Mouse (Mus musculus) kidney, embryonic 16.5 days (tissue): Measurements from ENCODE around the gene Unc13b. TPM values are rescaled to one million over a fixed set of nuclear protein-coding genes. Genes with fewer than 3 reads are reported as not detected.

Experiments
- ATAC-seq: fragments of 200-750 bp; cut with Nextera tagmentation; 2 replicates; pipeline ENCODE4 v1.8.0; 2017; ENCODE audit warnings: moderate TSS enrichment; ENCODE audit not compliant: low FRiP score, low TSS enrichment
- H3K27ac ChIP-seq: fragments of 300-500 bp; sonication (generic); 2 replicates; pipeline ENCODE4 v1.5.1; 2014; ENCODE audit warnings: low read length
- H3K27me3 ChIP-seq: fragments of 300-500 bp; sonication (generic); 2 replicates; pipeline ENCODE4 v1.6.1; 2014; ENCODE audit warnings: low read length, control low read depth, mixed read lengths; ENCODE audit not compliant: insufficient read depth
- H3K36me3 ChIP-seq: fragments of 300-500 bp; sonication (generic); 2 replicates; pipeline ENCODE4 v1.6.1; 2014; ENCODE audit warnings: low read length, control low read depth, mixed read lengths; ENCODE audit not compliant: insufficient read depth
- H3K4me1 ChIP-seq: fragments of 300-500 bp; sonication (generic); 2 replicates; pipeline ENCODE4 v1.6.1; 2014; ENCODE audit warnings: low read length, control low read depth, mixed read lengths; ENCODE audit not compliant: insufficient read depth
- H3K4me2 ChIP-seq: fragments of 300-500 bp; sonication (generic); replicated peaks from 2 replicates; pipeline ENCODE4 v1.6.1; 2014; ENCODE audit warnings: low read depth, low read length
- H3K4me3 ChIP-seq: fragments of 300-500 bp; sonication (generic); 2 replicates; pipeline ENCODE4 v1.5.1; 2014; ENCODE audit warnings: mild to moderate bottlenecking, low read length
- H3K9ac ChIP-seq: fragments of 300-500 bp; sonication (generic); replicated peaks from 2 replicates; pipeline ENCODE4 v1.6.1; 2014; ENCODE audit warnings: low read length
- H3K9me3 ChIP-seq: fragments of 300-500 bp; sonication (generic); 2 replicates; pipeline ENCODE4 v1.6.1; 2016; ENCODE audit warnings: low read length, control low read depth
- WGBS: fragments of 180-500 bp; shearing (Covaris S2); extraction: QIAGEN DNeasy Blood & Tissue Kit; methylation state at CpG from one replicate; pipeline ENCODE4 v1.1.7; 2014; 5-methylcytosine and 5-hydroxymethylcytosine counted together
- polyA plus RNA-seq: library from polyadenylated mRNA; unstranded; fragments of >200 nt; fragmentation: Nextera tagmentation; extraction: Ambion mirVana; gene quantifications from 2 replicates; pipeline ENCODE4 v1.2.1, GENCODE M21; 2015

Gene Unc13b
- polyA plus RNA-seq, 1 experiment from 2014 or later = 6.8 TPM

DNA sequence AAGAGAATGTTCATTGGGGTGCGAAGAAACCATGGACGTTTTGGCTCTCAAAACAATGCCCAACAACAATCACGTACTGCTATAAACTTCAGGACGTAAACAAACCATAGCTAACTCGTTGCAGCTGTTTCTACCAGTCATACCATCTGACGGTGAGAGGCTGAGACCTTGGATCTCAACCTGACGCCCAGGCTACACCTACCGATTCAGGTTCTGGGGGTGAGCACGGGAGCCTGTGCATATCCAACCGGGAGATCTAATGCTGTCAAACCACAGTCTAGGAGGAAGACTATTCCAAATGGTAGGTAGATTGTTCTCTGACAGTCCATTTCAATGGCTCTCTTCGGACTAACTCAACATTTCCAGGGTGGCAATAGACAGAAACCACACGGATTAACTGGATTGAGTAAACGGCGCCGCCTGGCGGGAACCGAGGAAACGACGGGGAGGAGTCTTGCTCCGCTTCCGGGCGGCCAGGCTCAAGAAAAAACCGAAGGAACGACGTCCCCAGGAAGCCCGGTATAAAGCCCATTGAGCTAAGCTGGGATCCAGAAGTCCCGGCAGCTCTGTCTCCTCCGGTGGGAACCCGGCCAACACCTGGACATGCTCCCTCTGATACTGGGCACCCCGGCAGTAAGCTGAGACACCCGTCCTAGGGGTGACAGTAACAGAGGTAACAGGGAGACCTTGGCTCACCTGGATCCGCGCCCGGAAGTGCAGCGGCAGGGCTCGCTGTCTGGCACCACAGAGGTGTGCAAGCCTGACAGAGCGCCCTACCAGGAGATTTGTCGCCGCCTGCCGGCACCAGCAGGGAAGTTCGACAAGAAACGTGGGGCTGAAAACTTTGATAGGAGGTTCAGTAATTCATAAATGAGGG, 33.4 kb upstream of the Unc13b start, which contains the start of gene Pigo:
Pigo (minus strand) TSS at position 736 of the 877 bp plus-strand sequence.
- Histone ChIP-seq H3K27ac (peak within 1 kb of the TSS; percentile 94), H3K9me3 (no peaks in the 10 kb centered on the region), H3K36me3 (peaks cover 57% of the 10 kb centered on the region), H3K27me3 (no peaks in the 10 kb centered on the region), H3K4me3 (peak within 1 kb of the TSS; percentile 59), H3K9ac (peak within 1 kb of the TSS; percentile 74), H3K4me1 (peaks cover 16% of the 10 kb centered on the region), H3K4me2 (peak within 1 kb of the TSS; percentile 87)
- peak; percentile 94 for ATAC-seq
- WGBS = 7% methylated on average over 42 of the region's 42 CpGs

DNA sequence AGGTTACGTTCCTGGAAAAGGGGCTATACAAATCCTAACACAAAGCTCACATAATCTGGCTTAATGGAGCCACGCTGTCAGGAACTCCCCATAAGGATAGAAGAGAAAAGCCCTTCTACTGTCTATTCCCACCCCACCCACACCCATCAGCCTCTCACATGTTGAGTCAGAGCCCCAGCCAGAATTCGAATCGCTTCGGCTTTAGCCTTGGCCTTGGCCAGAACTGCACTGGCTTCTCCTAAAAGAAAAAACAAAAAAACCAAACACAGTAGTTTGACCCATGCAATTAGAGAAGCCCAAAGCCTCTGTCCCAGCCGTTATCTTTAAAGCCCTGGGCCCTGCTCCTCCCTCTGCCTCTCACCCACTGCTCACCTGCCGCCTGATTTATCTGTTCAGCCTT, 29.6 kb upstream of the Unc13b start:
- H3K9me3 ChIP-seq = no peaks in the 10 kb centered on the region
- H3K4me2 ChIP-seq = no peak overlapping the region
- no peak for ATAC-seq
- H3K36me3 ChIP-seq = peaks cover 32% of the 10 kb centered on the region
- no peaks in the 10 kb centered on the region for H3K27me3 ChIP-seq
- H3K4me3 ChIP-seq = no peak overlapping the region
- no peak overlapping the region for H3K27ac ChIP-seq
- 96% methylated on average over 7 of the region's 7 CpGs for WGBS
- no peak overlapping the region for H3K9ac ChIP-seq
- peaks cover 25% of the 10 kb centered on the region for H3K4me1 ChIP-seq

DNA sequence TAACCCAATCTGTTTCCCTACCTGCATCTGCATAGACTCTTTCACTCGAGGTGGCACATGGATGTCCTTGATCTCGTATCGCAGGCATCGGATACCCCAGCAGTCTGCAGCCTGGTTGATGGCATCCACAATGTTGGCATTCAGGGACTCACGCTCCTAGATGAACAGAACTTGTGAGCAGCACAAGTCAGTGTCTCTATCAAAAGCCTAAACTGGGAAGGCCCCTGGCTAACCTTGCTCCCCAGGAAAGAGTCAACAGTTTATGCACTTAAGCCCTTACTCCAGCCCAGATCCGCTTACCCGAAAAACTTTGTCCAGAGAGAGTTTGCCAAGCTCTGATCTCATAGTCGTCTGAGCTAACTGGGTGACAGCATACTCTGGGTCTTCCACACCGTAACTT, 29.0 kb upstream of the Unc13b start:
- Histone ChIP-seq H3K36me3 (peaks cover 37% of the 10 kb centered on the region), H3K27me3 (no peaks in the 10 kb centered on the region), H3K4me2 (peak overlapping the region; percentile 92; the same call in 1 of the 2 replicates), H3K4me3 (no peak overlapping the region), H3K27ac (no peak overlapping the region), H3K9me3 (no peaks in the 10 kb centered on the region), H3K4me1 (peaks cover 20% of the 10 kb centered on the region), H3K9ac (no peak overlapping the region)
- WGBS = 95% methylated on average over 9 of the region's 9 CpGs
- ATAC-seq = no peak

DNA sequence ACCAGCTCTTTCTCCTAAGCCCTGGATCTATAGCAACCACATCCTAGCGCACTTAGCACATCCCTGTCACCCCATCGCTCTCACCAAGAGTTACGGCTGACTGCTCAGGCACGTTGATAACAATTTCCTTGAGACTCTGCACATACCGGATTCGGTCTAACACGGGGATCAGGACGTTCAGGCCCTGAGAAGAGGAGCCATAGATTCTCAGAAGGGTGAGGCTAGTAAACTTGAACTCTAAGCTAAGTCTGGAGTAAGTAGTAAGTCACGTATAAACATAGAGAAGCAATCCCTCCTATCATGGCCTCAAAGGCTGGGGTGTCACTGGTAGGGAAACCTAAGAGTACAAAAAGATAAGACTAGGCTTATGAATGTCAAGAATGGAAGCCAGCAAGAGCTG, 28.4 kb upstream of the Unc13b start:
- Histone ChIP-seq H3K4me3 (peak overlapping the region; percentile 88), H3K4me1 (peaks cover 14% of the 10 kb centered on the region), H3K4me2 (peak overlapping the region; percentile 92), H3K9me3 (no peaks in the 10 kb centered on the region), H3K27ac (peak overlapping the region; percentile 93), H3K36me3 (peaks cover 39% of the 10 kb centered on the region), H3K27me3 (no peaks in the 10 kb centered on the region), H3K9ac (peak overlapping the region; percentile 96)
- WGBS = 59% methylated on average over 9 of the region's 9 CpGs
- no peak for ATAC-seq

DNA sequence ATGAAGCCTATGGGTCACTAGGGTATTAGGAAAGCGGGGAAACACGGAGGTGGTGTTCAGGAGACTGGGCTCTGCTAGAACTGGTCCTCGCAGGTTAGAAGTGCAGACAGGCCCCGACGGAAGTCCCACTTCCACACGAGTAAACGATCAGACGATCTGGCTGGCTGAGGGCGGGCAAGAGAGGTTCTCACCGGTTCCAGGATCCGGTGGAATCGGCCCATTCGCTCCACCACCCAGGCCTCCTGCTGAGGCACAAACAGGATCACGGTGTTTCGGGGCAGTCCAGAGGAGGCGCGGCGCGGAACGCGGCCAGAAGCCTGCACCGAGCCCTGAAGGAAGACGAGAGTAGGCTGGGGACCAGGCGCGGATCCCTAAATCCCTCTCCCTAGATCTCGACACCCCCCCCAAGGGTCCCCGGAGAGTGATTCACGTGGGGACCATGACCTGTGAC, 27.9 kb upstream of the Unc13b start:
- H3K4me3 ChIP-seq = peak overlapping the region; percentile 88
- peak; percentile 69 for ATAC-seq
- peak overlapping the region; percentile 92 for H3K4me2 ChIP-seq
- no peaks in the 10 kb centered on the region for H3K9me3 ChIP-seq
- H3K27me3 ChIP-seq = no peaks in the 10 kb centered on the region
- H3K27ac ChIP-seq = peak overlapping the region; percentile 93
- peaks cover 14% of the 10 kb centered on the region for H3K4me1 ChIP-seq
- 2% methylated on average over 28 of the region's 28 CpGs for WGBS
- peak overlapping the region; percentile 96 for H3K9ac ChIP-seq
- peaks cover 40% of the 10 kb centered on the region for H3K36me3 ChIP-seq

DNA sequence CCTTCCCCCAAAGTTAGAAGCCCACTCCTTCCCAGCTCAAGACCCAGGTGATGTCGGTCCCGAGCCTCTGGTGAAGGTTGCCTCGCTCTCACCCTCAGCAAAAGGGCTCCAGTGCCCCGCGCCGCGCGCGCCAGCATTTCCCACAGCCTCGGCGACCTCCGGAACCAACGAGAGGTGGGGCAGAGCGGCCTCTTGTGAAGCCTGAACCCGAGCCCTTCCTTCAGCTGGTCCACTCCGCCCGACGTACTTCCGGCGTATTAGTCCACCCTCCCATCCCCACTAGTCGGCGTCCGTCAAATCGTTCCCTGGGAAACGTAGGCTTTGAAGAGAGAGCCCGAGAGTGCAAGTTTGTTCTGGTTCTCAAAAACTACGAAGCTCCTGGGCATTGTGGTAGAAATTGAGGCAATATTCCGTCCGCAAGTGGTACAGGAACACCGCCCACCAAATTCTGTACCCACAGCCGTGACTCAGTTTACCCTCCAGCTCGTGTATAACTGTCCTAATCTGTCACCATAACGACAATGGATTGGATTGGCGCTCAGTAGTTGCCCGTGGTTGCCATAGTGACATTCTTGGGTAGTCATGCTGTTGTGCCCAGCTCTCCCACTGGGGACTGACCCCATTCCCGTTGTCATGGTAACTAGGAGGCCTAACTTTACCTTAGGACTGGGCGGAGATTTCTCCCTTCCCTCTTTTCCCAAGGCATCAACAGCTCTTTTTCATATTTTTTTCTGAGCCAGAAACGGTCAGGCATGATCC, 27.3 kb upstream of the Unc13b start, which contains the start of gene Stoml2:
Stoml2 (minus strand) TSS at position 474 of the 759 bp plus-strand sequence.
- peaks cover 44% of the 10 kb centered on the region for H3K36me3 ChIP-seq
- under 1% methylated on average over 38 of the region's 38 CpGs for WGBS
- no peaks in the 10 kb centered on the region for H3K27me3 ChIP-seq
- peak within 1 kb of the TSS; percentile 92 for H3K4me2 ChIP-seq
- peak within 1 kb of the TSS; percentile 93 for H3K27ac ChIP-seq
- ATAC-seq = peak; percentile 97
- peak within 1 kb of the TSS; percentile 88 for H3K4me3 ChIP-seq
- peaks cover 14% of the 10 kb centered on the region for H3K4me1 ChIP-seq
- peak within 1 kb of the TSS; percentile 96 for H3K9ac ChIP-seq
- H3K9me3 ChIP-seq = no peaks in the 10 kb centered on the region

DNA sequence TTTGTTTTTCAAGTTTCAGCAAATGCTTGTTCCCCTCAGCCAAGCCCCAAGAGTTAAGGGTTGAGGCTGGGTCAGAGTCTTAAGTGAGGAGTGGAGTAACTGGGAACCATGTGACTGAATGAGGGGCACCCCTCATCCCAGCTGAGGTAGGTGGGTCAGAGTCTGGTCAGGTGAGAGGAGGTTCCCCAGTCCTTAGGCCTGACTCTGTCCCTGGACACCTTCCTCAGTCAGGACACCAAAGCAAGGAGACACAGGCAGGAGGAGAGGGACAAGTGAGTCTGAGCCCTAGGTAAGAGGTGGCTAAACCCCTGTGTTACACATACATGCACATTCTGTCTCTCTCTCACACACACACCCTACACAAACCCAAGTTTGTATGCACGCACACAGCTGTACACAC, 26.3 kb upstream of the Unc13b start:
- H3K27ac ChIP-seq = no peak overlapping the region
- no peak overlapping the region for H3K4me3 ChIP-seq
- H3K27me3 ChIP-seq = no peaks in the 10 kb centered on the region
- H3K36me3 ChIP-seq = peaks cover 35% of the 10 kb centered on the region
- no peak overlapping the region for H3K4me2 ChIP-seq
- H3K9ac ChIP-seq = no peak overlapping the region
- WGBS = 100% methylated on average over 1 of the region's 1 CpGs
- no peak for ATAC-seq
- no peaks in the 10 kb centered on the region for H3K9me3 ChIP-seq
- peaks cover 14% of the 10 kb centered on the region for H3K4me1 ChIP-seq

DNA sequence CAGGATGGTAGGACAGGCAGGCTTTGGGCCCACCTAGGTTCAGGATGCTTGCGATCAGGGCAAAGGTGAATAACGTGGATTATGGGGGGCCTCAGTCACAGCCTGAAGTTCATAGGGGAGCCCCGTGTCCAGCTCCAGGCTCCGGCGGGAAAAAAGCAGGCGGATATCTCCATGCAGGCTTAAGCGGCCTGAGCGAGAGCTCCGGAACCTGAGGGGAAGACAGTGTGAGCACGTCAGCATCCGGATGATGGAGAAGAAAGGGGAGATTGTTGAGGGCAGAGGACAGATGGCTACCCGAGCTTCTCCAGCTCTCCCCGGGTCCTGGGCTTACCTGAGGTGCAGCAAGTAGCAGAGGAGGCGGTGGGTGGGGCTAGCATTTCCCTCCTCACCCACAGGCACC, 25.3 kb upstream of the Unc13b start:
- Histone ChIP-seq H3K4me2 (no peak overlapping the region), H3K4me3 (no peak overlapping the region), H3K9me3 (no peaks in the 10 kb centered on the region), H3K27me3 (no peaks in the 10 kb centered on the region), H3K36me3 (peaks cover 26% of the 10 kb centered on the region), H3K9ac (no peak overlapping the region), H3K27ac (no peak overlapping the region), H3K4me1 (peaks cover 20% of the 10 kb centered on the region)
- ATAC-seq = no peak
- 85% methylated on average over 14 of the region's 14 CpGs for WGBS

DNA sequence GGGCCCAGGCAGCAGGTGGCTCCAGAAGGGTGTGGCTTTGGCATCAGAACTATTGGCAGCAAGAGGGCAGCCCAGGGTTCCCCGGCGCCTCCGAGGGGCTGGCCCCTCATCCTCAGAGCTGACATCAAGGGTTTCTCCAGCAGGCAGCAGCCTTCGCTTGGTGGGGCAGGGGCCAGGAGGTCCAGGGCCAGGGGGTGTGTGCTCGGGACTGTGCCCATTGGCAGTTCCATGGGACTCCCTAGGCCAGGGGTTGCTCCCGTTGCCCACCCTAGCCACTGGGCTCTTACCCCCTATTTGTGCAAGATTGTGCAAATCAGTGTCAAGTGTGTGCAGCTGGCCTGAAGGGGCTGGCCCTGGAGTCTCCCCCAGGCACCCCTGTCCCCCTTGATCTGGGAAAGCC, 22.9 kb upstream of the Unc13b start:
- no peak overlapping the region for H3K9ac ChIP-seq
- WGBS = 90% methylated on average over 6 of the region's 6 CpGs
- H3K9me3 ChIP-seq = no peaks in the 10 kb centered on the region
- H3K4me2 ChIP-seq = no peak overlapping the region
- no peaks in the 10 kb centered on the region for H3K27me3 ChIP-seq
- H3K36me3 ChIP-seq = peaks cover 18% of the 10 kb centered on the region
- no peak overlapping the region for H3K27ac ChIP-seq
- no peak for ATAC-seq
- H3K4me3 ChIP-seq = no peak overlapping the region
- peaks cover 25% of the 10 kb centered on the region for H3K4me1 ChIP-seq
